Mouse (Mus musculus) neural tube, embryonic 15.5 days (tissue): Measurements from ENCODE around the gene Traip. TPM values are rescaled to one million over a fixed set of nuclear protein-coding genes. Genes with fewer than 3 reads are reported as not detected.

Experiments
- ATAC-seq: fragments of 200-750 bp; cut with Nextera tagmentation; 2 replicates; pipeline ENCODE4 v1.8.0; 2017; ENCODE audit warnings: mild to moderate bottlenecking, moderate TSS enrichment, moderate library complexity; ENCODE audit not compliant: low FRiP score
- H3K27ac ChIP-seq: fragments of 300-500 bp; sonication (generic); replicated peaks from 2 replicates; pipeline ENCODE4 v1.5.1; 2015; ENCODE audit warnings: mild to moderate bottlenecking, inconsistent platforms
- H3K27me3 ChIP-seq: fragments of 300-500 bp; sonication (generic); replicated peaks from 2 replicates; pipeline ENCODE4 v1.6.1; 2015; ENCODE audit warnings: inconsistent platforms
- H3K36me3 ChIP-seq: fragments of 300-500 bp; sonication (generic); 2 replicates; pipeline ENCODE4 v1.6.1; 2015; ENCODE audit warnings: inconsistent platforms
- H3K4me1 ChIP-seq: fragments of 300-500 bp; sonication (generic); 2 replicates; pipeline ENCODE4 v1.6.1; 2015; ENCODE audit warnings: inconsistent platforms
- H3K4me2 ChIP-seq: fragments of 300-500 bp; sonication (generic); 2 replicates; pipeline ENCODE4 v1.6.1; 2015; ENCODE audit warnings: inconsistent platforms, mild to moderate bottlenecking, moderate library complexity
- H3K4me3 ChIP-seq: fragments of 300-500 bp; sonication (generic); replicated peaks from 2 replicates; pipeline ENCODE4 v1.5.1; 2015; ENCODE audit warnings: mild to moderate bottlenecking, inconsistent platforms
- H3K9ac ChIP-seq: fragments of 300-500 bp; sonication (generic); replicated peaks from 2 replicates; pipeline ENCODE4 v1.6.1; 2015; ENCODE audit warnings: mild to moderate bottlenecking, inconsistent platforms
- H3K9me3 ChIP-seq: fragments of 300-500 bp; sonication (generic); replicated peaks from 2 replicates; pipeline ENCODE4 v1.6.1; 2016; ENCODE audit warnings: inconsistent platforms
- WGBS: fragments of 180-500 bp; shearing (Covaris S2); methylation state at CpG from one replicate; pipeline ENCODE4 v1.1.7; 2015; ENCODE audit warnings: mixed read lengths; 5-methylcytosine and 5-hydroxymethylcytosine counted together
- polyA plus RNA-seq: library from polyadenylated mRNA; unstranded; fragments of >200 nt; fragmentation: Nextera tagmentation; extraction: Ambion mirVana; gene quantifications from 2 replicates; pipeline ENCODE4 v1.2.1, GENCODE M21; 2015

Traip gene
- polyA plus RNA-seq, 1 experiment from 2014 or later = 6.1 TPM

DNA sequence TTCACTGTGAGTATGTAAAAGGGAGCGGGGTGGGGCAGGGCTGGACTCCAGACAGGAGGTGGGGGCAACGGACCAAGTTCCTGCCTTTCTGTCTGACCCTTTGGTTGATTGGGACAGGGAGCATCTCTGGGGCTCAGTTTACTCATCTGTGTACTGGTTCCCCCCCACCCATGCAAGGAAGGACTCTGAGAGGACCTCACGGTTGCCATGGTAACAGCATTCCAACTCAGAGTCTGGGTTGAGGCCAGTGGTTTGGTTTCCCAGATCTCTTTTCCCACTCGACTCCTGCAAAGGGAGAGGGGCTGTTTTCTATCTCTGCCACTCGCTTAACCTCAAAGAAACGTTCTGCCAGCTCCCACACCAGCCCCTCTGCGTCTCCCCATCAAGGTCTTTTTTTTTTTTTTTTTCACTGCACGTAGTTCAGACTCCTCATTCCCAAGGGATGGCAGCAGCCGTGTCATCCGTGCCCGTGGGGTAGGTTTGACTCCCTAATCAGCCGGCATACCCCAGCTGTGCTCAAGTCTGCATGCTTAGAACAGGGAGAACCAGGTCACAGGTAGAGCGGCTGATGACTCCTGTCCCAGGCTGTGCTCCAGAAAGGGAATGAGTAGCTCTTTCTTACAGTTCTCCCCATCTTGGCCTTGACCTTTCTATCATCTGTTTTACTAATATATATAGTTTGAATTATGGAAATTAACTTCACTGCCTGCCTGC, 31.9 kb upstream of the Traip start:
- 32% methylated on average over 13 of the region's 13 CpGs for WGBS
- Histone ChIP-seq H3K4me3 (no peak overlapping the region), H3K4me1 (peaks cover 11% of the 10 kb centered on the region), H3K36me3 (no peaks in the 10 kb centered on the region; the same call in 1 of the 2 replicates), H3K27me3 (no peaks in the 10 kb centered on the region), H3K9ac (no peak overlapping the region), H3K9me3 (no peaks in the 10 kb centered on the region), H3K27ac (no peak overlapping the region), H3K4me2 (no peak overlapping the region; the same call in 1 of the 2 replicates)
- ATAC-seq = no peak

DNA sequence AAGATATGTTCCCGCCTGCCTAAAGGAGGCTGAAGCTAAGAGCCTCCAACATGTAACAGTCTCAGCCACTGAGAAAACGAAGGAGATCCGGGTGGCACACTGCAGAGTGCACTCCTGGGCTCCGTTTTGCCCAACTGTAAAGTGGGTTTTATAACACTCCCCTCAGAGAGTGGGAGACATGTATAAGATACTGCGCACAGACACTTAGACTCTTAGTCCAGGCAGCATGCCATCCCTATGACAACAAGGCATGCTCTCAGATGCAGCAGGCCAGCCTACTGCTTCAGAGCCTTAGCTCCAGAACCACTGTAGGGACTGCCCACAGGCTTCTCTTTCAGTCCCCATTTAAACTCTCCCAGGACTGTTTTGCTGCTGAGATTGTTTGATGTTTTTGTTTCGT, 31.1 kb upstream of the Traip start:
- no peak for ATAC-seq
- Histone ChIP-seq H3K4me1 (peaks cover 17% of the 10 kb centered on the region), H3K4me3 (no peak overlapping the region), H3K36me3 (no peaks in the 10 kb centered on the region; the same call in 1 of the 2 replicates), H3K27me3 (no peaks in the 10 kb centered on the region), H3K9ac (no peak overlapping the region), H3K27ac (no peak overlapping the region), H3K4me2 (no peak overlapping the region), H3K9me3 (no peaks in the 10 kb centered on the region)
- WGBS = 78% methylated on average over 6 of the region's 6 CpGs

- Histone ChIP-seq H3K36me3 (no peaks in the 10 kb centered on the region), H3K4me1 (peaks cover 23% of the 10 kb centered on the region), H3K27ac (no peak overlapping the region), H3K4me3 (no peak overlapping the region), H3K9ac (no peak overlapping the region), H3K27me3 (no peaks in the 10 kb centered on the region), H3K9me3 (no peaks in the 10 kb centered on the region), H3K4me2 (no peak overlapping the region)
- WGBS = 80% methylated on average over 5 of the region's 5 CpGs
- ATAC-seq = no peak
These were observed 30.5 kb upstream of the Traip start for GRCm38 (mm10) chr9:107919441-107919840.

- Histone ChIP-seq H3K4me3 (no peak overlapping the region), H3K9ac (no peak overlapping the region), H3K9me3 (no peaks in the 10 kb centered on the region), H3K4me2 (no peak overlapping the region), H3K4me1 (peaks cover 31% of the 10 kb centered on the region), H3K27me3 (no peaks in the 10 kb centered on the region), H3K36me3 (no peaks in the 10 kb centered on the region), H3K27ac (no peak overlapping the region)
- 40% methylated on average over 7 of the region's 7 CpGs for WGBS
- ATAC-seq = no peak
These were observed 26.9 kb upstream of the Traip start for GRCm38 (mm10) chr9:107923021-107923420.

- Histone ChIP-seq H3K27me3 (no peaks in the 10 kb centered on the region), H3K9me3 (no peaks in the 10 kb centered on the region), H3K4me2 (no peak overlapping the region), H3K27ac (no peak overlapping the region), H3K4me1 (peaks cover 24% of the 10 kb centered on the region), H3K36me3 (no peaks in the 10 kb centered on the region), H3K9ac (no peak overlapping the region), H3K4me3 (no peak overlapping the region)
- 52% methylated on average over 6 of the region's 6 CpGs for WGBS
- ATAC-seq = no peak
These were observed 26.0 kb upstream of the Traip start for GRCm38 (mm10) chr9:107923956-107924355.

- ATAC-seq = no peak
- H3K4me3 ChIP-seq = no peak overlapping the region
- H3K27ac ChIP-seq = 0 out of 2 replicates have a peak overlapping the region, but pooled peaks have one; percentile 37
- no peaks in the 10 kb centered on the region for H3K27me3 ChIP-seq
- no peak overlapping the region for H3K4me2 ChIP-seq
- H3K9ac ChIP-seq = no peak overlapping the region
- WGBS = 20% methylated on average over 3 of the region's 3 CpGs
- no peaks in the 10 kb centered on the region for H3K36me3 ChIP-seq
- H3K9me3 ChIP-seq = no peaks in the 10 kb centered on the region
- H3K4me1 ChIP-seq = peaks cover 24% of the 10 kb centered on the region
These were observed 24.7 kb upstream of the Traip start for GRCm38 (mm10) chr9:107925251-107925650.

DNA sequence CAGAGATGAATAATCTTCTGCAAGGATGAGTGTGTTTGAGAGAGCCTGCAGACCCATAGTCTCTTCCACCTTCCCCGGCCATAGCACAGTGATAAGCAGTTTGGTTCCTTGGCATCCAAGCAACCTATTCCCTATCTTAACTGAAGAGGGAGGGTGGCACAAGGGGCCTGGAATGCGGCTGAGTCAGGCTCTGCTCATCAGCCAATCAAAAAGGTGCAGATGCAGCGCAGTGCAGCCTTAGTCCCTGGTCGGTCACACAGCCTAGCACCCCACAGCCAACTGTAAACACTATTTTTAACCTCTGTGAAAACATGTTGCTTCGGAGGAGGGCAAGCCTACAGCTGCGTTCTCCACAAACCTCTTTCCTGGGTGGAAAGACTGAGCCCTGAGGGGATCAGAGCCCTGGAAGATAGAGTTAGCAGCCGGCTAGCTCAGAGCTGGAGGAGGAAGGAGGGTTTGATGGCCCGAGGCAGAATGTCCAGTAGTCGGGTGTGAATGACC, 23.0 kb upstream of the Traip start:
- Histone ChIP-seq H3K4me1 (peaks cover 26% of the 10 kb centered on the region), H3K4me3 (no peak overlapping the region), H3K9me3 (no peaks in the 10 kb centered on the region), H3K36me3 (no peaks in the 10 kb centered on the region), H3K27ac (no peak overlapping the region), H3K4me2 (no peak overlapping the region), H3K9ac (no peak overlapping the region), H3K27me3 (no peaks in the 10 kb centered on the region)
- 61% methylated on average over 9 of the region's 9 CpGs for whole genome bisulfite sequencing
- no peak for ATAC-seq

- Histone ChIP-seq H3K9me3 (no peaks in the 10 kb centered on the region), H3K36me3 (no peaks in the 10 kb centered on the region), H3K27me3 (no peaks in the 10 kb centered on the region), H3K27ac (no peak overlapping the region), H3K9ac (no peak overlapping the region), H3K4me2 (no peak overlapping the region), H3K4me3 (no peak overlapping the region), H3K4me1 (peaks cover 30% of the 10 kb centered on the region)
- no peak for ATAC-seq
- WGBS = 85% methylated on average over 5 of the region's 5 CpGs
These were observed 22.2 kb upstream of the Traip start for GRCm38 (mm10) chr9:107927749-107928148.

DNA sequence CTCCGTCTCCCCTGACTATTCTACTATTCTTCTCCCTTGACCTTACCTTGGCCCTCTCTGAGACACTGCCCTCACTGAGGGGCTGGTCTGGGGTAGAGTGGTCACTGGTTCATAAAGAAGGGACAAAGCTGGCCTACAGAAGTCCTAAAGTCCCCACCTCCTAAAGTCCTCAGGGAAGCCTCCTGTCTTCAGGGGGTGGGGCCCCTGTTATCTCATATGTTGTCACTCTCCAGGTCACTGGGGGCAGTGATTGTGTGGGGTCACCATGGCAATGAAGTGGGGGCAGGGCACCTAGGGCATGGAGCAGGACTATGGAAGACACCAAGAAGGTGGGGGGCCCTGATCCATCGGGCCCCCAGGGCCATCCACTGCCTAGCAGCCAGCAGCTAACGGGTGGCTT, 21.8 kb upstream of the Traip start, which contains the start of gene Actl11:
TSS of gene Actl11 (plus strand) at position 301 of the 400 bp plus-strand sequence.
- H3K4me1 ChIP-seq = peaks cover 30% of the 10 kb centered on the region
- H3K27me3 ChIP-seq = no peaks in the 10 kb centered on the region
- H3K4me3 ChIP-seq = no peak within 1 kb of the TSS
- no peaks in the 10 kb centered on the region for H3K36me3 ChIP-seq
- 84% methylated on average over 3 of the region's 3 CpGs for WGBS
- no peak for ATAC-seq
- H3K9me3 ChIP-seq = no peaks in the 10 kb centered on the region
- no peak within 1 kb of the TSS for H3K9ac ChIP-seq
- no peak within 1 kb of the TSS for H3K4me2 ChIP-seq
- H3K27ac ChIP-seq = no peak within 1 kb of the TSS

- ATAC-seq = no peak
- no peak overlapping the region for H3K9ac ChIP-seq
- peaks cover 27% of the 10 kb centered on the region for H3K4me1 ChIP-seq
- H3K9me3 ChIP-seq = no peaks in the 10 kb centered on the region
- no peak overlapping the region for H3K4me3 ChIP-seq
- WGBS = 22% methylated on average over 4 of the region's 4 CpGs
- H3K27ac ChIP-seq = no peak overlapping the region
- H3K36me3 ChIP-seq = no peaks in the 10 kb centered on the region
- H3K4me2 ChIP-seq = no peak overlapping the region
- 0 out of 2 replicates have a peak, but pooled peaks cover 8% of the 10 kb centered on the region for H3K27me3 ChIP-seq
These were observed 17.7 kb upstream of the Traip start for GRCm38 (mm10) chr9:107932221-107932620.

- no peaks in the 10 kb centered on the region for H3K9me3 ChIP-seq
- H3K4me1 ChIP-seq = peaks cover 35% of the 10 kb centered on the region
- no peak overlapping the region for H3K9ac ChIP-seq
- no peak for ATAC-seq
- H3K27ac ChIP-seq = no peak overlapping the region
- H3K4me2 ChIP-seq = no peak overlapping the region
- 0 out of 2 replicates have a peak, but pooled peaks cover 8% of the 10 kb centered on the region for H3K27me3 ChIP-seq
- H3K36me3 ChIP-seq = no peaks in the 10 kb centered on the region
- 80% methylated on average over 11 of the region's 11 CpGs for WGBS
- no peak overlapping the region for H3K4me3 ChIP-seq
These were observed 15.8 kb upstream of the Traip start for GRCm38 (mm10) chr9:107934146-107934545.

DNA sequence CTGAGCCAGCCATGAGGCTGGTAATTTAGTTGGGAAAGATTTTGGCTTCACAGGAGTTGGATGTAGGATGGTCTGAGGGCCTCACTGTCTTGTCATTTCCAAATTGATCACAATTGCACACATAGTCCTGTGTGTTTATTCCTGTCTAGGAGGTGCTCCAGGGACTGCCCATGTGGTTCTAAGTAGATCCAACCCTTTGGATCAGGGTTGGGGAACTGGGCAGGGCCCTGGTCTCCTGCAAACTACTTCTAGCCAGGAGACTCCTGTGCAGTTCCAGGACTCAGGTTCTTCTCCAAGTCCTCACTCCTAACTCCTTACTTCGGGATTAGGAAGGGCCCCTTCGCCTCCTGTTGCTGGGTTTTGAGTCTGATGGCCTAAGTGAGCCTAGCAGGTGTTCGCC, 14.6 kb upstream of the Traip start, which contains the start of gene Camkv:
TSS of gene Camkv (plus strand) at position 301 of the 400 bp plus-strand sequence.
- no peaks in the 10 kb centered on the region for H3K36me3 ChIP-seq
- peak within 1 kb of the TSS; percentile 96 for H3K4me2 ChIP-seq
- H3K27ac ChIP-seq = no peak within 1 kb of the TSS
- peak within 1 kb of the TSS; percentile 60 for H3K4me3 ChIP-seq
- H3K9ac ChIP-seq = peak within 1 kb of the TSS; percentile 64
- no peaks in the 10 kb centered on the region for H3K9me3 ChIP-seq
- ATAC-seq = no peak; the same call in 1 of the 2 replicates
- H3K4me1 ChIP-seq = peaks cover 35% of the 10 kb centered on the region
- WGBS = 14% methylated on average over 3 of the region's 3 CpGs
- 0 out of 2 replicates have a peak, but pooled peaks cover 8% of the 10 kb centered on the region for H3K27me3 ChIP-seq
